Mouse (Mus musculus) urinary bladder, postnatal 14 days (tissue): ENCODE results near the gene Tor4a.

Experiments
- DNase-seq: peaks from one replicate; pipeline ENCODE4 v3.0.0; 2021; ENCODE audit warnings: low spot score

Tor4a gene

DNA sequence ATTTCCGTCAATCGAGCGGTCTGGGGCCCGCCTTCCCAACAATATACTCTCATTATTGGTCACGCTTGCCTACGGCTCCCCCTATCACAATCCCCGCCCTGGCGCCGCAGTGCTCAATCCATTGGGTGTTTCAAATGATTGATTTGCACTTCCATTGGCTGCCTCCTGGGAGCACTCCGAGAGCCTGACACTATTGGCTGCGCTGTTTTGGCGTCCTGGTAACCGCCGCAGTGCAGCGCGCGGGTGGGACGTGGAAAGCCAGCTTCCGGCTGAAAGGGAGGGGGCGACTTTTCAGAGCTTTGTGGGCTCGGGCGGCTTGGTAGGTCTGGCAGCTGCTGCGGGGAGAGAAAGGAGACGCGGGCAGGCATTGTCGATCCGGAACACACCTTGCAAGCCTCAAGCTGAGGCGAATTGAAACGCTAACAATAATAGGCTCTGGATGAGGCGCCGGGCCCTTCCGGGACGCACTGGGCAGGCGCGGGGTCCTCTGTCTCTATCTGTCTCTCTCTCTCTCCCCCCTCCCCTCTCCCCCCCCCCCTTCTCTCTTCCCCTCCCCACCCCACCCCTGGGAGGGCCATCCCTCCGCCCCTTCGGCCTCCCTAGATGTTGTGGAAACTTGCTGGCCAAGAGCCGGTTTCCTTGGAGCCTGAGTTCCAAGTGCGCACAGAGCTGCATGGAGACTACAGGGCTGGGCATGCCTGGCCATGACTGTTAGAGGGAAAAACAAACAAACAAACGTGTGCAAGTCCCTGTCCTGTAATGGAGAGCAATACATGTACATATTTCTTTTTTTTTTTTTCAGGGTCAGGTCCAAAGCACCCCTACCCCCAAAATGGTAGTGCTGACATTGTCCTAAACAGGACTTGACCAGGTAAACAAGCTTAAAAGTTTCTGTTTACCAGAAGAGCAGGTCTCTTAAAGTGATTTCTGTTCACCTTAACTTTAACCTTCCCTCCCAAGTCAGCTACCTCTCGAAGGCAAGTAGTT lies 28.4 kb upstream of the Tor4a start:
- peak; percentile 98 for DNase-seq

- no peak for DNase-seq
Measured at GRCm38 (mm10) chr2:25224492-25224765, 27.7 kb upstream of the Tor4a start, which contains the start of gene Tubb4b. Gene Tubb4b (minus strand): TSS chr2:25224702.

GRCm38 (mm10) chr2:25223681-25224491 lies 27.2 kb upstream of the Tor4a start:
- peak; percentile 90 for DNase-seq

GRCm38 (mm10) chr2:25221331-25221772 lies 24.7 kb upstream of the Tor4a start:
- DNase-seq: no peak

GRCm38 (mm10) chr2:25218445-25218844 lies 21.8 kb upstream of the Tor4a start, which contains the start of gene Fam166a:
Gene Fam166a (plus strand): TSS chr2:25218745.
- no peak for DNase-seq

- no peak for DNase-seq
Measured at GRCm38 (mm10) chr2:25217666-25218065, 21.0 kb upstream of the Tor4a start.

- DNase-seq: no peak
Measured at GRCm38 (mm10) chr2:25214444-25214843, 17.8 kb upstream of the Tor4a start, which contains the start of gene Stpg3. Gene Stpg3 (minus strand): TSS chr2:25214637.

- DNase-seq: no peak
Measured at GRCm38 (mm10) chr2:25213266-25213865, 16.7 kb upstream of the Tor4a start.

- DNase-seq: peak; percentile 92
Measured at GRCm38 (mm10) chr2:25211121-25211670, 14.5 kb upstream of the Tor4a start, which contains the start of gene Nelfb. Gene Nelfb (minus strand): TSS chr2:25211489.

GRCm38 (mm10) chr2:25210686-25211085 lies 14.0 kb upstream of the Tor4a start:
- DNase-seq: no peak

- DNase-seq: no peak
Measured at GRCm38 (mm10) chr2:25207593-25207992, 10.9 kb upstream of the Tor4a start.

DNA sequence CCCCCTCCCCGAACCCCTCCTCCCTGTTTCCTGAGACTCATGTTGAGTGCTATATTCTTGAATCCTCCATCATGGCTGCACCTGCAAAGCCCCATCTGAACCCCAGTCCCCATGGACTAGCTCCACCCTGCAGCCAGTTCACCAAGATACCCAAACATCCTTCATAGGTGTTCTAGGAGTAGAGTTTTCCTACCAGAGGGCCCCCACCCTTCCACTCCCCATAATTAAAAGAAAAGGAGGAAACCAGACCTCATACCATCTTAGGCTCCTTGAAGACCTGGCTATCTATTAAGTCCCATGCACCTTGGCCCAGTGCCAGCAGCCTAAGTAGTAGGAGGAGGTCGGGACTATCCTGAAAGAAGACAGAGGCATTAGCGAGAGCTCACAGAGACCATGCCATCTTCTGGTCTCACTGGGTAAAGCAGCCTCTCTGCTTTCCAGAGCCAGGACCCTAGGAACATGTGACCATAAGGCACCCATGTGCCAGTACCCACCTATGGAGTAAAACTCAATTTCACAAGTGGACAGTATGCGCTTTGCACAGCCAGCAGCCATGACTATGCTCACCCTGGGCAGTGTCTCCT lies 7.0 kb upstream of the Tor4a start:
- no peak for DNase-seq

GRCm38 (mm10) chr2:25200631-25201030 lies 3.9 kb upstream of the Tor4a start:
- DNase-seq: no peak

DNA sequence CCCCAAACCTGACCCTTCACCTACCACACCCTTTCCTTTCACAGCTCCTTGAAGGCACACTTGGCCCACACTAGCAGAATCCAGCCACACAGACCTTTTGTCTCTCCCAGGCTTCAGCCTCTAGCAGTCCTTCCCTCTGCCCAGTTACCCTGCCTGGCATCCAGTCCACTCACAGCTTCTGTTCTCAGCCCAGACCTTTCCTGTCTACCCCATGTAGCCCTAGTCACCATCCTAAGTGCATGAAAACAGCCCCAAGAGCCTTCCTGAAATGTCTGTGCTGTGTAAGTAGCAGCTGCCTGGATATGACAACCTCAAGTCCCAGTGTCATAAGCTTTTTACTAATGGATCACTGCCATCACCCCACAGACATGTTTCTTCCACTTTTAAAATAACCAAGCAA lies 1.3 kb upstream of the Tor4a start:
- no peak for DNase-seq

DNA sequence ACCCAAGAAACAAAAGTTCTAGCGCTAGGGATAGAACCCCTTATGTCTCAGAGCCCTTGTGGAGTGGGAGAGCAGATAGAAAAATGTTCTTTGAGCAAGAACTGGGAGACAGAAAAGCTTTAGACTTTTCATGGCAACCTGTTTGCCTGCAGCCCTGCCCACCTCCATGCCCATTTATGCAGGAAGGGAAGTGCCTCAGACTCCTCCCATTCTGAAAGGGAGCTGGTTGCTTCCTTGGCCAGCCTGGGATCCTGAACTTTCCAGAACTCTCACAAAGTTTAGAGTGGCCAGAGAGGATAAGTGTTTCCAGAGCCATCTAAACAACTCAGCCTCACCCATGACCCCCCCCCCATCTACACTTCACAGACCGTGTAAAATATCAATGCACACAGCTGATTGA lies 505 bp upstream of the Tor4a start:
- peak; percentile 51 for DNase-seq

GRCm38 (mm10) chr2:25195211-25196156 lies 1.2 kb downstream of the Tor4a start:
- peak; percentile 80 for DNase-seq

DNA sequence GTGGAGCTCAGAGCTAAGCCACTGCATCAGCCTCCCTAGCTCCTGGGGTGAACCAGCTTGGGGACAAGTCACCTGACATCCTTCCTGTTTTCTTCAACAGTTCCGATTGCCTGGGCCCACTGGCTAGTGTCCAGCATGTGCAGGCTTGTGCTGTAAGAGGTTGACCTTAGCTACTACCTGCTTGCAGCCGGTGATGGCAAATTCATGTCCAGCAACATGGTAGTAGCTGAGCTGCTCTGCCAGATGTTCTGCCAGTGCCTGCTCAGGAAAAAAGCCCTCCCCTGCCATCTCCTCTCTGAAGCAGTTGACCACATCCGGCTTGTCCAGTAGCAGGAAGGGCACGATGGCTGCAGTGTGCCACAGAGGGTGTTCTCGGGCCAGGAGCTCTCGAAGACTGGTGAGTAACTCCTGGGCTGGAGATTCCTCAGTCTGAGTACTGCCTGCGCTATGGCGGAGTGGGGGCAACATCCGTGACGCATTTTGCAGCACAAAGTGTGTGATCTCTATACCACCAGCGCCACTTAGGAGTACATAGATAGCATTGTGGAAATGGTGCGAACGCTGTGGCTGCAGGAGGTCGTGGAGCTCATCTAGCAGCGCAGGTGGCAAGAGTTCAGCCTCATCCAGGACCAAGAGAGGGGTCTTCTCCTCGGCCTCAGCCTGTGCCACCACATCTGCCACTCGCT lies 2.1 kb downstream of the Tor4a start:
- DNase-seq: no peak

- DNase-seq: no peak
Measured at GRCm38 (mm10) chr2:25194006-25194405, 2.7 kb downstream of the Tor4a start.

DNA sequence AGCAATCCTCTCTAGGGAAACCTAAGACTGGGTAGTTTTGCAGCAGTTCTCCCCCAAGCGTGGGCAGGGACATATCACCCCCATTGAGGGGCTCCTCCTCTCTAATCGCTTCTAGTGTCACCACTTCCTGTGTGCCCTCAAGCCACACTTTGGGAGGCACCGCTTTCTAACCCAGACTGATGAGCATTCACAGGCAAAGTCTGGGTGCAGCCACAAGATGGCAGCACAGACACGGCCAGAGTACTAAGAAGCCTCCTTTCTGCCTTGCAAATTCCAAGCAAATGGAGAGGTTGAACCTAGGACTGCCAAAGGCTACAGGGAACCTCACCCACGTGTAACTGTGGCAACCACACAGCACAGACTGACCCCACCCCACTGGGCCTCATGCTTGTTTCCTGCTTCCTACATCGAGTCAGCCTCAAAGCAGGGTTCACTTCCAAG lies 3.3 kb downstream of the Tor4a start:
- DNase-seq: peak; percentile 85

- no peak for DNase-seq
Measured at GRCm38 (mm10) chr2:25187841-25188240, 8.8 kb downstream of the Tor4a start.
